Mouse (Mus musculus) adrenal gland, postnatal 14 days (tissue): ENCODE results near the gene Col25a1. TPM values are rescaled to one million over a fixed set of nuclear protein-coding genes. Genes with fewer than 3 reads are reported as not detected.

Experiments
- DNase-seq: peaks from one replicate; pipeline ENCODE4 v3.0.0; 2021; ENCODE audit warnings: mixed read lengths
- total RNA-seq: library from RNA; stranded (reverse); gene quantifications from 2 replicates; pipeline ENCODE4 v1.2.3, GENCODE M21; 2021

Col25a1 gene
- total RNA-seq, 1 experiment from 2014 or later, result 4.2 TPM

DNA sequence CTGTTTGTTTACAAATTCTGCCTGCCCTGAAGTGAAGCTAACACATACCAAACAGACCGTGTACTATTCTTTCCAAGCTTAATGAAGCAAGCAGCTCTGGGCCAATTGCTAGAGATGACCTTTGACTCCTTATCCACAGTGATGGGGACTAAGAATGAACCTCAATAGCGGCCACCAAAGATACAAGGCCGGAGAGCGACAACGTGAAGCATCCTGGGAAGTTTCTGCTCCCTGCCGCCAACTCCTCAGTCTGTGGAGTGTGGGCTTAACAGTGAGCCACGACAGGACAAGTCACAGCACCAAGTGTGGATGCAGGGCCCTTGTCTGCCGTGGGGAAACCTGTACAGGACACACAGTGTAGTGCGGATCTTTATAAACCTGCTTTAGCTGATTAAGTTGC lies 247.3 kb downstream of the Col25a1 start:
- DNase-seq, result no peak

DNA sequence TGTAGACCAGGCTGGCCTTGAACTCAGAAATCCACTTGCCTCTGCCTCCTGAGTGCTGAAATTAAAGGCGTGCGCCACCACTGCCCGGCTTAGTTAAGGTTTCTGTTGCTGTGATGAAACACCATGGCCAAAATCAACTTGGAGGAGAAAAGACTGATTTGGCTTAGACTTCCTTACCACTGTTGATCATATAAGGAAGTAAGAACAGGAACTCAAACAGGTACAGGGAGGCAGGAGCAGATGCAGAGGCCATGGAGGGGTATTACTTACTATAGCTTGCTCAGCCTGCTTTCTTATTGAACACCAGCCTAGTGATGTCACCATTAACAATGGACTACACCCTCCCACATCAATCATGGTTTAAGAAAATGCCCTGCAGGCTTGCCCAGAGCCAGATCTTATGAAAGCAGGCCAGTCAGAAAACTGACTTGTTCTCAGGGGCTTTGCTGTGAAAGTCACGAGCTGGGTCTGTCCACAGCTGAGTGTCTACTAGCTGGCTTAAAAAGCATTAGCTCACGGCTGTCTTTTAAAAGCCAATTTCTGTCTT lies 249.1 kb downstream of the Col25a1 start:
- no peak for DNase-seq

DNA sequence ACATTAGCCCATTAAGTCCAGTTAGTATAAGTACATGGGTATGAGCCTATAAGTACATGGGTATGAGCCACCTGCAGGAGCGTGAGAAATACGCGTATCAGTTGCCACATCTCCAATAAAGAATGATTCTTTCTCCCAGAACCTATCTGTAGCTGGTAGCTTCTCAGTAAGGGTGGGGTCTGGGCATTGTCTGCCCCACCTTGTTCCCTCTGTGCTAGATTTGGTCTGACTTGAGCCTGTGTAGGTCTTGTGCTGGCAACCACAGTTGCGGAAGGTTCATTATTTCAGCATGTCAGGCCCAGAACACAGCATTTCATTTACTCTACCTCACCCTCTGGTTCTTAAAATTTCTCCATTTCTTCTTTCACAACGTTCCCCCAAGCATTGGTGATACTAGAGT lies 250.4 kb downstream of the Col25a1 start:
- DNase-seq, result no peak

DNA sequence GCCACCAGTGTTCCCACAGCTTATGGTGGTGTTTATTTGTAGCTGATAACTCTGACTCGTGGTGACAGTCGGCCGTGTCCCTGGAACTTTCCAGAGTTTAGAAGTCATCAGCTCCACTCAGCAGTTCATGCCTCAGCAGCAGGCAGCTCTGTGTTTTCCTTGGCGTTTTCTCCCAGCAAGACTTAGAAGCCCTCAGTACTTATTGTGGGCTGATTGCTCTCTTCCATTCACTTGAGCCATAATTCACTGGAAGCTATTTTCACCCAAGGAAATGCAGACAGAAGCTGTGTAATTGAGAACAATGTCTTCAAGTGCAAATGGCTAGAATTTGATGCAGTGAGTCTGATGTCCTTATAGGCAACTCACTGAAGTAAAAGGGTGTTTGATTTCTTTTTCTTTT lies 254.6 kb downstream of the Col25a1 start:
- no peak for DNase-seq

DNA sequence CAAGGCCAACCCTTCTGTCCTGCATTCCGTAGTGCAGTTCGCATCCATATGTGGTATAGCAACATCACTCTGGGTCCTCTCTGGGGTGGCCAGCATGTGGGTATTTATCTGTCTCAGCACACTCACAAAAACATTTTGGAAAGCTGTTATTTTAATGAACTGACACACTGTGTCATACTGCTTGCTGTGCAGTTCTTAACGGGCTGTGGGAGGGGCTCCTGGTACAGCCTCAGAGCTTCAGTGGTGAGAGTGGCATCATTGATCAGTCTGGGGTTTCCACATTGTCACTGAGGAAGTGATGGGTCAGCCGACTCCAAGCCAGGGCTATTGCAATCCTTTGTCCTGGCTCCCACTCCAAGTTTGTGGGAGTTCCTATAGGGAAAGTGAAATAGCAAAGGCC lies 255.9 kb downstream of the Col25a1 start:
- no peak for DNase-seq

DNA sequence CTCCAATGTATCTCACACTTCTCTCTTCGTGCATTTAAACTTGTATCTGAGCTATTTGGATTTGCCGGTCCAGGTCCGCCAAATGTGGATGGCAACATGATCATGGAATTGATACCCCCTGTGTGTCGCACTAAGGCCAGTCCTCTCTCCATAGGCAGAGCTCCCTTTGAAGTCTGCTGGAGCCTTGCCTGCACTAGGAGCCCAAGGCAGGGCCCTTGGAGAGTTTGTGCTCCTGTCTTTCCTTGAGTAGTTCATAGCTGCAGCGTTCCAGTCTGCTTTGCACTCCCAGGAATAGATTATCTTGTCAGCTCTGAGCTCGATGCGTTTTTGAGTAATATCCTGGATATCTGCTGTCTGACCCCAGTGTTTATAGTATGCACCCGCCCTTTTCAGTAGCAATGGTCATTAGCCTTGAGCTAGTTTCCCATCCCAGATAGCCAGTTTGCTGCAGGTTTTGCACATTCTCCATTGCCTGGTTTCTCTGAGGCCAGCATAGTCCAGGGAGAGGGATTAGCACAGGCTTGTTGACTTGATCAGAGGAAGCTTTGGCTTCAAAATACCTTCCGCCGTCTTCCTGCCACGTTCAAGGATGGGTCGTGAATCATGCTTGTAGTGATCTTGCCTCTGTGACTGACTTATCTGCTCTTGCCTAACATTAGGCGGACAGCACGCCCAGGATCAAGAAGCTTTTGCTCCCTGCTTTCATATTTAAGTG lies 258.1 kb downstream of the Col25a1 start:
- peak; percentile 63 for DNase-seq

DNA sequence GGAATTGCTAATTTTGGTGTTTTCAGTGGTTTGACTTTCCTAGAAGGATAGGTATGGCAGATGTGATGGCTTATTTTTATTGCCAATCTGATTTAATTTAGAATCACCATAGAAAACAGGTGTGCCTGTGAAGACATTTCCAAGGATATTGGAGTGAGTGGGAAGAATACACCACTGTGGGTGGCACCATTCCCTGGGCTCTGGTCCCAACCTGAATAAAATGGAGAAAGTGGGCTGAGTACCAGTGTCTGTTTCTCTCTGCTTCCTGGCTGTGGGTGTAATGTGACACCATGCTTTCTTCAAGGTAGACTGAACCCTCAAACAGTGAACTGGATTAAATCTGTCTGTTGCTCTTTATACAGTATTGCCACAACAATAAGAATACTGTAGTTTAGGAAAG lies 265.3 kb downstream of the Col25a1 start:
- DNase-seq, result no peak

DNA sequence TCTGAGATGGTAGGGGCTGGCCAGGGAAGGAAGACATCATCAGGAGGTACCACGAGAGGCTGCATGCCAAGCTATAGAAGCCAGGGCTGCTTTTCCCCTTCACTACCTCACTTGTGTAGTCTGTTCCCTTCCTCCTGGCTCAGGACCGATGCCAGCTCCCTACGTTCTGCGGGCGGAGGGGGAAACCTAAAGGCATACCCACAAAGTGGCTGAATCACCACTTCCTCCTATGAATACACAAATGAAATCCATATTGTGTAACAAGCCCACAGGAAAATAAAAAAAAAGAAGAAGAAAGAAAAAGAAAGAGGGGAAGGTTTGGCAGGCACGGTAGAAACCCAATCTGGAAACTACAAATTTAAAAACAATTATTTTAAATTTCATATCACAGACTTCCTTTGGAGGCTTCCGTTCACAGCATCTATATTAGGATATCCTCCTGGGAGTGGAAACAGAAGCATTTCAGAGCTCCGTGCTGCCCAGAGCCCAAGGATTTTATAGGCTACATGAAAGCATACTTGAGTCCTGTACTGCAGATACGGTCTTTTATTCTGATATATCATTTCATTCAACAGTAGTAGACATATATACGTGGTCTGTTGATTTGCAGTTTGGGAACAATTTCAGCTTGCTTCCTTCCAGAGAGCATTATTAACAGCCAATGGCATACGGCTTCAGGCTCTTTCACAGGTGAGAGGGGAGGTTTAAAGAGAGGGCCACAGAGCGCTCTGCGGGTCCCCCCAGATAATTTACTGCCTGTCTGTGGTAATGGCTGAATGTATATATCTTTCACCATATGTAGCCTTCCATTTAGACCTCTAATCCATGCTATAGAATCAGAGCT lies 269.6 kb downstream of the Col25a1 start:
- DNase-seq, result peak; percentile 11

DNA sequence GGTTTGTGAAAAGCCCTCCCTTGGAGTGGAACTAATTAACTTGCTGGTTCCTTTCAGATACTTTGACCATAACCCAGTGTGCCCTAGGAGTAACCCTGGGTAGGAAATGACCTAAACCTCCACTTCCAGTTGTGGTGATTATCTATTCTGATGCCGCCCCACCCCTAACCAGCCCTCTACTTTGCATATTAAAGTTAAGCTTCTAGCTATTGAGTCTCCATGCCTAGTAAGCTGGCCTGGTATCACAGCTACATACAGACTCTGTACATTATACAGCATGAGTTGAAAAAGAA lies 270.2 kb downstream of the Col25a1 start:
- no peak for DNase-seq

DNA sequence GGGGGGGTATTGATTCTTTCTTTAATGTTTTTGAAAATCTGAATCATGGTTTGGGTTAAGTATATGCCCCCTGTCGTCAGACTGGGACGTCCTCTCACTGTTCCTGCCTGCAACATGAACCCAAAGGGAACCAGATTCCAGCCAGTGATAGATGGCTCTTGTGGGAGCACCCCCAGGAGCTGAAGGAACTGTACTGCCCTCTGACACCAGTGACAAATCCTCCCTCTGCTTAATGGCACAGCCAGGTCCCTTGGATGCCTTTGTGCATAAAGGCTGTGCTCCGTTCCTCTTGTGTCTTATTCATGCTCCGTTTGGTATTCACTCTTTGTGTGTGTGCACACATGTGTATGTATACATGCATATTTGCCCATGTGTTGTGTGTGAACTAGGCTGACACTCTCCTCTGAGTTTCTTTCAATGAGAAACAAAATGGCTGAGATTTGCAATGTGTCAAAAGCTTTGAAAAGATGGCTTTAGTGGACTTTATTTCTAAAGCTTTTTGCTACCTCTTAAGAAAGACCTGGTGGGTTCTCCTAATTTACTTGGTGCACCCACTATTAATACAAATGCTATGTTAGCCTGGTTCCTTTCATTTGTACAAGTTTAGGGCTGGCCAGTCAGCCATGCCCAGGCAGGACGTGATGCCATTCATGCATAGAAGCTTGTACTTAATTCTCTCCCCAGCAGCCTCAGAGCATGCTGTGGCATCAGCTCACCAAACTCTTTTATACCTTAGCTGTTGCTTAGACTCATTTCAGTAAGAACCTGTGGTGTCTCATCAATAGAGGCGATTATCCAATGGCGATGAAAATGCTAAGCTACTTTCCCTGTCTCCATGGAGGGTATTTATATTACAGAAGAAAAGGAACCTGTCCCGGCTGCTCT lies 273.5 kb downstream of the Col25a1 start:
- no peak for DNase-seq

DNA sequence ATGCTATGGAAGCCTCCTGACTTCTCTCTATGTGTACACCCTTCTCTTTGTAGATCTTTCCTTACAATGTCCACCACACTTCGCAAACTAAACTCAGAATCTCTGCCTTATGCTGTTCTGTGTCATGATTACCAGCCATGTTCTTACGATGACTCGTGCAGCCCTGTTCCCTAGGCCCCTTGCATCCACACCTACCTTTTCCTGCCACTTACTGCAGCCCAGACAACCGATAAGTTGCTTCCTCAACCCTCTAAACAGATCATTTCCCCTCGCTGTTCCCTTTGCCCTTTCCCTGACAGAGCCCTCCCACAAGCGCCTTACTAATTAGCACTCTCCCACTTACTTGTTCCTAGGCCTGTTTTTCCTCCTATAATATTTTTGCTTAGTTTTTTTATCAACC lies 275.9 kb downstream of the Col25a1 start:
- no peak for DNase-seq

DNA sequence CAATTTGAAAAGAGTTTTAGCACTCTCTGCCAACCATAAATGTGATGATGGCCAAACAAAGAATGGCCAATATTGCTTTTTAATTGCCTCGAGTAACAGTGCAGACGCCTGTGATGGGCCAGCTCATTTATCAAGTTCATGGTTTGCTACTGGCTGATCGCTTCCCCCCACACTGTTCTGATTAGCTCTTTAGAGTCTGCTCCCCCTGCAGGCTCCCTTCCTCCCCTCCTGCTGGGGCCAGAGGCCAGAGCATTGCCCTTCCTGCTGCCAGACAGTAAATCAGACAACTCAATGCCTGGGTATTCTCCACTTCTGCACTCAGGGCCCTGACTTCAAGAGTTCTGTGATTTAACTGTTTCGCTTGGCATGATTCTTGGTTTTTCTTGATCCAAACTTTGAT lies 281.9 kb downstream of the Col25a1 start:
- peak; percentile 29 for DNase-seq

DNA sequence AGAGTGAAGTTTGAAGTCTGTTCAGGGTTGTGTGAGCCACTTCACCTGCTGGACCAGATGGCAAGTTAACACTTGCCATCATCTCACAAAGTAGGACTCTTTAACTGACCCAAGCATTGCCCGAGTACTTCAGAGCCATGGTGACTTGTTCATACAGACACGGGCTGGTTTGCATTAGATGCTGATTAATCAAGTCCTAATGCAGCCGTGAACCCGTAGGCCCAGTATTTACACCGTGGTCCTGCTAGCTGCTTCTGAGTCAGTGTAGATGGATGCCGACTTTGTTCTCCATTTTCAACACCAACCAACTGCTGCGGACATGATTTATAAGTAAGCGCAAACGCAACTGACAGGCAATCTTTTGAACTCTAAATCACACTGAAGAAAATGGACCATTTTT lies 287.6 kb downstream of the Col25a1 start:
- DNase-seq, result no peak

DNA sequence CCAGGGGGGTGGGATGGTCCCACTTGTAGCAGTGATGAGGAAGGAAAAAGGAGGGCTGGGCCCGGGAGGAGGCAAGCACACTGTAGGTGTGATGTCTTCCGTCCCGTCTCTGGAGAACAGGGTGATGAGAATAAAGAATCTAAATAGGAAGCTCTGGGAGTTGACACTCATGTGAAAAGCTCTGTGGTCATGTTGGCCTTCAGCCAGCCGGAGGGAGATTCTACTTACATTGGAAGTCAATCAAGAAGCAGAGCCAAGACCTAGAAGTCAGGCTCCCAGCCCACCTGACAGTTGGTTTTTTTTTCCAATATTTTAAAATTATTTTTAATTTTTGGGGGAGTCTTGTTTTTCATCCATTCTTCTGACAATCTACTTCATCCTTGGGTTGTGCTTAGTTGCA lies 297.5 kb downstream of the Col25a1 start:
- DNase-seq, result peak; percentile 22

DNA sequence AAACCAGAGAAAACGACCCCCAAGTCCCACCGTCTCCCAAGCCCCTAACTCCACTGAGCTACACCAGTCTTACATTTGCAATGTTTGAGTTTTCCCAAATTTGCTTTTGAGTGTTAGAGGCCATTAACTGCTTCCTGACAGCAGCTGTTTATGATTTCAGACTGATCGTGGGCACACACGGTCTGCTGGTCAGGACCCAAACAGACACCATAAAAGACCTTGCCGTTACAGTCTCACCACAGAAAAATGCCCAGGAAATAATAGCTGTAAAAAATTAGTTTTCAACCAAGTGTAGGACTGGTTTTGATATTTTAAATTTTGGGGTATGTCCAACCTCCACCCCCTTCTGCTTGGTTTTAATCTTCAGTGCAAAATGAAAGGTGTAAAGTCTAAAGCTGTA lies 298.8 kb downstream of the Col25a1 start:
- no peak for DNase-seq

DNA sequence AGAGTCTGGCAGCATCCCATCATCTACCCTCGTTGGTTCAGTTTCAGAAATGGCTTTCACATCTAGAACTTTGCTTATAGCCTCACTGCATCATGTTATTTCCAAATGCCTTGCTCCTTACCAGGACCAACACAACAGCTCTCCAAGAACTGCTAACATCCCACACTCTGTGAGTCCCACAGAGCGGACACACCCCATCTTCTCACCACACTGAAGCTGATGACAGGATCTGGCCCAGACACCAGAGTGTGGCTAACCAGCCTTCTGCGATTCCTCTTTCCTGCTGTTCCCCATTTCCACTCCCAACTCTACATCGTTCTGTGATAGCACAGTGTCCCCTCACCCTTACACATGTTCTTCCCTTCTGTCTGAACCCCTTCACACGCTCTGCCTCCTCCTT lies 301.5 kb downstream of the Col25a1 start:
- DNase-seq, result no peak

DNA sequence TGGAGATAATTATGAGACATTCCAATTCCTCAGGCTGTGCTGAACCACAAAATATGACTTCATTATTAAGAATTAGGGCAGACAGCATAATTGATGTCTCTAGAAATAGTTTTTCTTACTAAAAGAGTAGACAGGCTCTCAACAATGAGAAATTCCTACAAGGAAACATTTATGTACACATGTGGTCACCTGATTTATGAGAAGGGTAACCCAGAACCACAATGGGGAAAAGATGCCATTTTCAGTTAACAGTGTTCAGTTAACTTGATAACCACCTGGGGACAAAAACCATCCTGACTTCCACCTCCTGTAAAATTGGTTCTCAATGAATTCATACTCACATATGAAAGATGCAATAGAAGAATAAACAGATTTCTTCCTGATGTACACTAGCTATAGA lies 305.7 kb downstream of the Col25a1 start:
- no peak for DNase-seq

DNA sequence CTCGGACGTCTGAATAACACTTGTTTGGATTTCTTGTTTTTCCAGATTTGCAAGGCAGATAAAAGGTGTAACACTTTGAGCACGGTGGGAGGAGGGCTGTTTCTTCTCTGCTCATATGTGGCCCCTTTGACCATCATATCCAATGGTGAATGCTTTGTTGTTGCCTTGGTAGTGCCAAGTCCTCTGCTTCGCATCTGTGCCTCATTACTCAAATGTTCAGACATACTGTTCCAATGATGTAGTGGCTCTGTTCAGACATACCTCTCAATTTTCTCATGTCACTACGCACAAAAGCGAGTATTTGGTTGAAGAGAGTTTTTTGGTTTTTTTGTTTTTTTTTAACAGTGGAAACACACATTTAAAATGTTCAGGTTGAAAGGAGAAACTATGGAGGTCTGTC lies 308.5 kb downstream of the Col25a1 start:
- DNase-seq, result no peak

DNA sequence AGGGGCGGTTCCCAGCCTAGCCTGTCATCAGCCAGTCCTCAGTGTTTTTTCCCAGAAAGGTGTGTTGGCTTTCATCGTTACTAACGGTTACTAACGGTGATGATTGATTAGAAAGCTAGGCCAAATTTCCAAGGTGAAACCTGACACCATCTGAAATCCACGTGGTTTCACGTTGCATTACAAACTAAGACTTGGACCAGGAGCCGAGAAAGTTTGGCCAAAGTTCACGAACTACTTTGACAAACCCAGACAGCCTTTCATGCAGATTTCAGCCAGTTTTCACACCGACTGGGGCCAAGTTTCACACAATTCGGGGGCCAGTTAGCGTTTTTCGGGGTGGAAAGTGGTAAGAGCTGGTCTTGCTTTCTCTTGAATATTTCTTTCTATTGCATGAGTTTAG lies 309.4 kb downstream of the Col25a1 start:
- DNase-seq, result no peak

DNA sequence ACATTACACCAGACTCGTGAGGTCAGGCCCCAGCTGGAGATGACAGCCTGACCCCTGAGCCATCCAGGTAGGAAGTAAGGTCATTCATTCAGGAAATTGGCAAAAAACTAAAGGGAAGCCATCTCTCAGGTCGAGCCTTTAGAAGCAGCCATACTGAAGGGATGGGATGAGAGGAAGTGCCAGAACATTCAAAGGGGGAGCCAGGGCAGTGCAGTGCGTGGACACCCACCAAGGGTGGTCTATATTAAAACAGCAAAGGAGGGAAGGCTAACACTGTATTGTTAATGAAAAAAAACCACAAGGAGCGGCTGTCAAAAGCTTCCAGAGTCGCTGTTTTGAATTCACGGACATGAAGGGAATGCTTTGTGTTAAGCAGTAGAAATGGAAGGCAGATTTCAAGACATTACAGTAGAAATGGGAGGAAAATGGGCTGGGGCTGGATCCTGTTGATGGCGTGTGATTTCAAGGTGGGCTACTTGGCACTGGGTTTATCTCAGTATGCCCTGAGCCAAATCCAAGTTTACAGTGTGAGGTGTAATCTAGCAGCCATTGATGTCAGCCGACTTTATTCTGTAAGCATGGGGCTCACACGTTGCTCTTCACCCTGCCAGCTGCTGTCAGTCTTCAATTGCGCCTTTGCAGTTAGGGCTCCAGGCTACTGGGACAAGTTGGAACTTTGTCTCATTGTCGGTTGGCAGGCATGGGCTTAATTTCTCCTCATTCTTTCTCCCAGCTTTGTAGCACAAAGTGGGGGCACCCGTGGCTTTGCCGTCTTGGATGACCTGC lies 312.7 kb downstream of the Col25a1 start:
- DNase-seq, result no peak

DNA sequence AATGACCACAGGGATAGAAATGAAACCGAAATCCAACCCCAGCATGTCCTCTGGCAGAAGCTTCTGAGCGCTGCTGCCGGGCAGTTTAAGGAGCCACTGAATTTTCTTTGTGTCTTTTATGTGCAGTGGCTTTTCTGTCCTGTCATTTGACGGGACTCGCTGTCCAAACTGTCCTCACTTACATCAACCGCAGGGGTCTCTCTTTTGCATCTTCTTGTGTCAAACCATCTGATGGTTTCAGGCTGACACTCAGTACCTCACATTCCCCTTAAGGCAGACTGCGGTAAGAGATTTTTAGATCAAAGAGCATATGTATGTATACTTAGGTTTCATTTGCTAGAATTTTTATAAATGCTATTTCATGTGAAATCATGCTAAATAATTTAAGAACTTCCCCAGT lies 318.6 kb downstream of the Col25a1 start:
- no peak for DNase-seq

DNA sequence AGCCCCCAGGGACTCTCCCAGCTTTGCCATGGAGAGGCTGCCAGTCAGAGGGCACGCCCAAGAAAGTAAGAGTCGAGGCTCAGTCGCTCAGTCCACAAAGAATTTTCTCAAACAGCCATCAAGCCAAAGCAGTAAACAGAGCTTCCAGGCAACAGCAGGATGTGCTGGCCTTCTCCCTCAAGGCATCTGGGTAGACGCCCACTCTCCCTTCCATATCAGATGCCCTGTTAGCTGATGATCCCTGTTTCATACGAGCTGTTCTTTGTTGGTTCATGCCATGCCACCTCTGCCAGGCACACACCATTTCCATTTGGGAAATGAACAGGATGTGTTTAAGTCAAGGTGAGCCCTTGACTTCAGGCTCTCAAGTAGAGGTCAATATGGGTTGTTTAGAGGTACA lies 334.1 kb downstream of the Col25a1 start:
- no peak for DNase-seq
